Mouse (Mus musculus) left cerebral cortex, postnatal 10 days (tissue): ENCODE data around the gene Fads3. TPM values are rescaled to one million over a fixed set of nuclear protein-coding genes. Genes with fewer than 3 reads are reported as not detected.

Experiments
- DNase-seq, 2 experiments: peaks; one replicate each; pipeline ENCODE4 v3.0.0; 2021 to 2022; ENCODE audit warnings: low spot score in 2 of 2, mixed read lengths in 1 of 2; ENCODE audit errors: extremely low spot score in 1 of 2
- intact Hi-C: fragments of 180-260 bp; cut with DNase I; formaldehyde crosslinking; loops from one replicate; pipeline ENCODE4 v1.15.1; 2025
- total RNA-seq, 2 experiments: library from RNA; stranded (reverse); gene quantifications; 2 replicates each; pipeline ENCODE4 v1.2.3; 2021

The Fads3 gene
- total RNA-seq, 2 experiments from 2014 or later, result 49.0 to 49.5 TPM

DNA sequence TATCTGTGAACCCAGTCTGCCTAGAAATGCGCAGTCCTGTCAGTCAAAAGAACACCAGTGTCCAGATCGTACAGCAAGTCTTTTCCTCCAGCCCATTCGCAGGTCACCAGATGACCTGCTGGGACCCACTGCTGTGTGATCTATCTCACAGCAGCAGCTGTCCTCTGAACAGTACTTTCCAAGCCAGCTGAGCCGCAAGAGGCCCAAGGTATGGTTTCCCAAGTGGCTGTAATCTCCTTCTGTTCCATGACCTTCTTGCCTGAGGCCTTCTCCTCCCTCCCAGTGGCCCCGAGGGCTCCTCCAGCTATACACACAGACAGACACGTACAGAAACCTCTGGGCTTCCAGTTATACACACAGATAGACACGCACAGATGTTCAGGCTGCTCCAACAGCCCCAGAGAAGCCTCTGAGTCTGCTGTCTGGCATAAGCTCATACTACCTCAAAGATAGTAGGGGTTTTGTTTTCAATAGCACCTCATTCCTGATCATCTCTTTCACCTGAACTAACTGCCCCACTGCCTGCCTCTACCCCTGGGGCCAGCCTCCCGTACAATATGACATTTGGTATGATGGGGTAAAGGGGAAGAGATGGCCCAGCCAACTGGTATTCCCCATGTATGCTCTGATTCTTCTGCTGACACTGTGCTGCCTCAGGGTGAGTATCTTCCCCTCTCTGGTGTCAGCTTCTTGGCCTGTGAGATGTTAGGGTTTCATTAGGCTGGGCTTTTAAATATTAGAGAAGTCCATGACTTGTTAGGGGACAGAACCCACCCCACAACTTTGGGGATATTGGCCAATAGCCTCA lies 19.6 kb downstream of the Fads3 start:
- no peak for DNase-seq
- intact Hi-C loops, result no loop called here

DNA sequence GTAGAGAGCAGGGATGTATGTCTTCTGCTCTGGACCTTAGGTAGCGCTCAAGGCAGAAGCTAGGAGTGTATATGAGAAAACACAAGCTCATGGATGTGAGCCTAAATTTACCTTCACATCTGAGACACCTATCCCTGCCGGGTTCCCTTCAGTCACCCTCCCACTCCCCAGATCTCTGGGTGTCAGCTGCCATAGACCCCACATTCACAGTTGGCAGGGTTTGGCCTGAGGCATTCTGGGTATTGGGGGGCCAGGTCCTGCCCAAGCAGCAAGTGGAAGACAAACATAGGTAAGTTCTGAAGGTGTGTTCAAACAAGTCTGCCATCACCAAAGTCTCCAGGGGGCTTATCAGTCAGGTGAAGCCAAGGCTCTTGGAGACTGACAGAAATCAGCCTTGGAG lies 20.3 kb downstream of the Fads3 start:
- intact Hi-C loops, result no loop called here
- DNase-seq, result no peak

DNA sequence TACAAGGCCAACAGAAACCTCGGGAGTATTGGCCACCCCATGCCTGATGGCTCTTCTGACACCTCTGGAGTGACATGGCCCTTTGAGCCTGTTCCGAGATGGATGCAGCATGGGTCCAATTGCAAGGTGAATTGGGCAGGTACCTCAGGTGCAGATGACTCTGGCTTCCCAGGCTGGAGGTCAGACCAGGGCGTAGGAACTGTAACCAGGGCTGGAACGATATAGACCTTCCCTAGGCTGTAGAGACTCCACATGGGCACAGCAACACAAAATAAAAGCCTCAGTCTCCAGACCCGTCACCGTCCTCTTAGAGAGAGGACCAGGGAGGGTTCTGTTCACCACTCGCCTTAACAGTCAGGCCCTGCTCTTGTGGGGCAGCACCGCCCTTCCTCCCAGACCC lies 20.9 kb downstream of the Fads3 start:
- intact Hi-C loops, result no loop called here
- DNase-seq, result no peak

DNA sequence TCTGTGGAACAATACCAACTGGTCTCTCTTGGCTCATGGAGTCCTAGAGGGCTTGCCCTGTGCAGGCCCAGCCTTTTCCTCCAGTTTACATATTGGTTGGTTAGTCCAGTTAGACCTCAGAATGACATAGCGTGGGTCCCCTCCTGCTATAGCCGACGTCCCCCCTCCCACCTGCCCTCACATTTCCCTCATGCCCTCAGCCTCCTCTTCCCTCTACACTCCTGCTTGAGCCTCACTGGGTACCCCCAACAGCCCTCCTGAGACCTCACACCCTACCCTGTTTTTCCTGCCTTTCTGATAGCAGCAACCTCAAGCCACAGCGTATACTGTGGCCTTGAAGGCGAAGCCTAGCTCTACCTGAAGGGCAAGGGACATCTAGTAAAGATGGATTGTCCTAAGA lies 21.5 kb downstream of the Fads3 start:
- intact Hi-C loops, result no loop called here
- no peak for DNase-seq

DNA sequence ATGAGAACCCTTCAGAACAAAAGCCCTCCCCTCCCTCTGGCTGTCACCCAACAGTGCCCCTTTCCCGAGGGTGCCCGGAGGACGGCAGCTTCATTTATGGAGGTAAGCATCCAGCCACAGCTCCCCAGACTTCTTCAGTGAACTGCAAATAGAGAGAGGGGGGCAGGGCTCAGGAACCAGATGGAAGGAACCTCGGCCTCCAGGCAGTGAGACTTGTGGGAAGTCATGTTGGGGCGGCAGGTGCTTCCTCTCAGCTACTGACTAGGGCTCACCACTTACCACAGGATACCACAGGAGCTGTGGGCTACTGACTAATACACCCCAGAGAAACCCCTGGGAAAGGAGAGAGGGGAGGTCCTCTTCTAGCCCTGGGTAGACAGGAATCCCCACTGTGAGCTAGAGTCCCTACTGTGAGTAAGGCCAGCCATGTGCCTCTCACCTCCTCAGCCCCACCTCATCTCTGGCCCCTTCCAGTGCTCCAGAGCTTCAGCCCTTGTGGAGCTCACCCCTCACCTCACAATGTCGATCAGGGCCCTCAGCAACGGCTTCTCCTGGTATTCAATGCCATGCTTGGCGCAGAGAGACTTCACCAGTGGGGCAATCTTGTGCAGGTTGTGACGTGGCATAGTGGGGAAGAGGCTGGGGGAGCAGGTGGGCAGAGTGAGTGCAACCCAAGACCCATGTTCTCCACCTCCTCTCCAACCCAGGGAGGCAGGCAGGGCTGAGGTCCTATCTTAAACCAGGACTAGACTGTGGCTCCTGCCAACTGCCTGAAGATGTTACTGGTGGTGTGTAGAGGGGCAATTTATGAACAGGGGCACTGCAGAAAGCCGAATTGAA lies 23.0 kb downstream of the Fads3 start:
- DNase-seq, result peak in 1 of 2 experiments; percentile 57
- intact Hi-C loops, result no loop called here

DNA sequence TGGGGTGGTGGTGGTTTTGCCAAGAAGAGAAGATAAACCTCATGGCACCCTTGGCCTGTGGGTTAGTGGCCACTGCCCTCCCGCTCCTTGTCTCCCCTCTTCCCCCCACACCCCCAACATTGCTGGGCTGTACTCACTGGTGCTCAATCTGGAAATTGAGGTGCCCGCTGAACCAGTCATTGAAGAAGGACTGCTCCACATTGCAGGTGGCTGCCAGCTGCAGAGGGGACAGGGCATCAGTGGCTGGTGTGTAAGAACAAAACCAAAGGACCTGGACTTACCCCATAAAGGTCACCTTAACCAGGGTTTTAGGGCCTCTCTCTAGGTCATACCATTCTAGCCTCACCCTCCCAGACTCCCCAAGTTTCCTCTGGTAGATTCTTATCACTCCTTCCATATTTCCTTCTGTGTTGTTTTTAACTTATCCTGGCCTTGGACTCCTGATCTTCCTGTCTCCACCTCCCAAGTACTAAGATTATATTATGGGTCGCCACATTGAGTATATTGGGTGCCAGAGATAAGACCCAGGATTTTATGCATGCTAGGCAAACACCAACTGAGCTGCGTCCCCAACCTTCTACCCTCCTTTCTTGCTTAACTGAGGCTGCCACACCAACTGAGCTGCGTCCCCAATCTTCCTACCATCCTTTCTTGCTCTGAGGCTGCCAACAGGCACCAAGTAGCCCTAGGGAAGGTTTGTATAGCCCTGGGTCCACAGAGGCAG lies 24.3 kb downstream of the Fads3 start:
- intact Hi-C loops, result no loop called here
- no peak for DNase-seq

DNA sequence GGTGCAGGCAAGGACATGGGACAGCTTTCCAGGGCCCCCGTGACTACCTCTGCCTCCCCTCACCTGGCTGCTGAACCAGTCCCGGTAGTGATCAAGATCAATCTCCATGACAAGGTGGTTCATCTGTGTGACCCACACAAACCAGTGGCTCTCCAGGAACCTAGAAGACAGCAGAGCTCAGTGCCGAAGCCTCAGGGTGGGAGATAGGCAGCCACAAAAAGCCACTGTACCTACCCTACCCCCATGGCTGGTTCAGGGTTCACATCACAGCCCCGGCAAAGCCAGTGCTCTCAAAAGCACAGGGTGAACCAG lies 24.8 kb downstream of the Fads3 start:
- intact Hi-C loops, result no loop called here
- DNase-seq, result no peak

DNA sequence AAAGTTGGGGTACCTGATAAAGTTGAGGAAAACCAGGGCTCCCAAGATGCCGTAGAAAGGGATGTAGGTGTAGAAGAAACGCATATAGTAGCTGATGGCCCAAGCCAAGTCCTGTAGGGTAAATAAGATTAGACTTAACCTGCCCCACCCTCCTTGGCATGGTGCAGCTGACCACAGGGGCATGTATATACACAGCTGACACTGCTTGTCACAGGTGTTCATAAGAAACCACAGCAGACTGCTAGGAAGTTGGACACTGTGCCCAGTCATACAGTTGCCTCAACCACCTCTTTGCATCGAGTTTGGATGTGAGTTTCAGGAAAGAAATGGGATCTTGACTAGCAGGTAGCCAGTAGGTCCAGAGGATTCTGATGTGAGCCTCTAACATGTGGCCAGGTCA lies 25.1 kb downstream of the Fads3 start:
- intact Hi-C loops, result no loop called here

DNA sequence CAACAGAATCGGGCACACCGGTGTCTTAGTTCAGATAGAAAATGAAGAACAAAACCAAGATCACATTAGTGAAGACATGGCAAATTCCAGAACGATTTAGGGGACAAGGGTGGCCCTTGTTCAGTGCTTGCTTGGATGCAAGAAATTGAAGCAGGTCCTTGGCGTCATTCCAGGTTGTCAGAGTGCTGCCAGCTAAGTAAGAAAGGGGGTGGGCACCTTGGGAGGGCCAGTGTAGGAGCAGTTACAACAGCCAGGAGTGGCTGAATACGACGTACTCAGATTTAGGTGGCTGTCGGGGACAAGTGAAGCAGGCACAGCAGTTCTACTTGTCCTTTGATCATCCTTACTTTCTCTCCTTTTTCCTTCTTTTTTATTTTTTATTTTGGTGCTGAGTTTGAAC lies 26.3 kb downstream of the Fads3 start:
- DNase-seq, result peak; percentile 50 to 56

More for the DNA sequence above, 25.1 kb downstream of the Fads3 start:
- DNase-seq, result no peak

DNA sequence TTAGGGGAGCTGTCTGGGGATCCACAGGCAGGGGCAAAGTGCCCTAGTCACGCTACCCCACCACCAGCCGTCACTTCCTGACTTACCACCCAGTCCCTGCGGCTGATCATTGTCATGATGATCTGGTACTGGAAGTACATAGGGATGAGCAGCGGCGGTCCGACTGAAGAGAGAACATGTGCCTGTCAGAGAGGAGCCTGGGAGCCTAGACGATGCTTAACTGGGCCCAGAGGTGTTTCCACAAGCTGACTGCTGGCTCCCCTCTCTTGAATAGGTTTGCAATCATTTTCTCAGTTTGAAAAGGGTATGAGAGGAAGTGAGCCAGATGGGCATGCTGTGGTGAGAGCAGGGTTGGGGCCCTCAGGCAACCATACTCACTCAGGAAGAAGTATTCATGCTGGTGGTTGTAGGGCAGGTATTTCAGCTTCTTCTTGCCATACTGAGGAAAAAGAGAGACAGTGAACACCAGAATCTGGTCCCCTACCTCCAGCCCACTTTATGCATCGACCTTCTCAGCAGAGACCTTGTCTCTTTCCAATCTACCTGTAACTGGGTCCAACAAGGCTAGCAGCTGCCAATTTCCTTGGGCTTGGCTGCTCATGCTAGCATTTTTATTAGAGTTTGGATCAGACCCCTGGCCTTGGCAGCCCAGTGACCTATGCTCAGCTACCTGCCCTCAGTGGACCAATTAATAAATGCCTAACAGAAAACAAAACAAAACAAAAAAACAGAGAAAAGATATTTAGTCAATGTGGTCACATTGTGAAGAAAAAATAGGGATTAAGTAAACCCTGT lies 29.0 kb downstream of the Fads3 start:
- intact Hi-C loops, result no loop called here
- DNase-seq, result no peak

More for the DNA sequence above, 26.3 kb downstream of the Fads3 start:
- intact Hi-C loops, result no loop called here

DNA sequence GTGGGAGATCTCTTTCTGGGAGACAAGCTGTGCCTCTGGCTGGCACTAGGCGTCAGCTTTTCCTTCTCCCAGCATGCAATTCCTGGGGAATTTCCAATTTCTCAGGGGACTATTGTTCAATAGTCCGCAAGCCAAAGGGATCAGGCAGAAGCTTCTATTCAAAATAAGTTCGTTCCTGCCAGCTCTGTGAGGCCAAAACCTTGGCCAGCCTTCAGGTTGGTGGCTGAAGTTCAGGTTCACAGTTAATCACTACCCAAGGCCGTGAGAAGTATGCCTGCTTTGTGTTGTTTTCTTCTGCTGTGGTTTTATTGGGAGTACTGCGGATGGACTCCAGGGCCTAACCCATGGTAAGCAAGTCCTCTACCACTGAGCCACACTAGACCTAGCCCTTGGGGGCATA lies 29.8 kb downstream of the Fads3 start:
- intact Hi-C loops, result no loop called here
- peak in 1 of 2 experiments; percentile 65 for DNase-seq

DNA sequence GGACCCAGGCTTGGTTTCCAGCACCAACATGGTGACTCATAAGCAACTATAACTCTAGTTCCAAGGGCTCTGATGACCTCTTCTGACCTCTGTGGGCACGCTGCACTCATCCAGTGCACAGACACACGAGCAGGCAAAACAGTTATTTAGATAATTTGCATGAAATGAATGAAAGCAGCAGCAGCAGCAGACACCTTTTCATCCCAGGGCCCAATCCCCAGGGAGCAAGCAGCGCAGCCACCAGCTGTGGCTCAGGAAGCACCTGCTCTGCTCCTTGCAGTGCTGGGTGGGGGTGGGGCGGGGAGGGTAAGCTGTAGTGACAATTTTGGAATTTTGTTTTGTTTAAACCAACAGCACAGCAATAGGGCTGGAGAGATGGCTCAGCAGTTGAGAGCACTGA lies 30.5 kb downstream of the Fads3 start:
- DNase-seq, result no peak
- intact Hi-C loops, result no loop called here

DNA sequence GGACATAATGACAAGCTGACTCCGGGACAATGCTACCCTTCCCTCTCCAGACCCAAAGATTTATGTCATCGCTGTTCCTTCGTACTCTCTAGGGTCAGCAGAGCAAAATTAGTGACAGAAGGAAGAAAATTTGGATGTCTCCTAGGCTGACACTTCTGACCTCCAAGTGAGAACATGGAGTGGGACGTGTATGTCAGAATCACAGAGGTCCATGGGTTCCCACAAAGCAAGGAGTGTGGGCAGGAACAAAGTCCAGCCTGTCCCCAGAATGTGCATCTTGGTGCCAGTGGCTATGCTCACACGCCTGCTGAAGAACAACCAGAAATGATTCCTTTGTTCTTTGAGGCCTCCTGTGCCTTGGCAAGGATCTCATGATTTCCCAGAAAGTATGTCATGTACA lies 31.8 kb downstream of the Fads3 start:
- intact Hi-C loops, result no loop called here
- no peak for DNase-seq

DNA sequence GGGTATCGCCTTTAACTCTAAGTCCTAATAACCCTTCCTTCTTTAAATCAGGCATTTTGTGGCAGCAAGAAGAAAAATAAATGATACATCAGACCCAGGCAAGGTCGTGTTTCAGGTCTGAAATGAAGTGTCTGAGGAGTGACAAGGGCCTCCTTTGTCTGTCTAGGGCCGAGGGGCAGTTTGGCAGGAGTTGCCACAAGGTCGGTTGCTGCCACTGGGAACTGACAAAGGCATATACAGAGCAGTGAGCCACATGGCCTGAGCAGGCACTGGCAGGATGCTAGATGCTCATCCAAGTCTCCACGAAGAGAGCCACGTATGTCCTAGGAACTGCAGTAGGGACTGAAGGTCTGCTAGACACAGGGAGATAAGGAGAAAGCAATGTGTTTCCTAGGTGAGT lies 37.0 kb downstream of the Fads3 start:
- intact Hi-C loops, result loop anchor here (5.0 kb wide), 1 partner anchor 114 kb away; no protein-coding TSS in a partner anchor
- DNase-seq, result no peak

DNA sequence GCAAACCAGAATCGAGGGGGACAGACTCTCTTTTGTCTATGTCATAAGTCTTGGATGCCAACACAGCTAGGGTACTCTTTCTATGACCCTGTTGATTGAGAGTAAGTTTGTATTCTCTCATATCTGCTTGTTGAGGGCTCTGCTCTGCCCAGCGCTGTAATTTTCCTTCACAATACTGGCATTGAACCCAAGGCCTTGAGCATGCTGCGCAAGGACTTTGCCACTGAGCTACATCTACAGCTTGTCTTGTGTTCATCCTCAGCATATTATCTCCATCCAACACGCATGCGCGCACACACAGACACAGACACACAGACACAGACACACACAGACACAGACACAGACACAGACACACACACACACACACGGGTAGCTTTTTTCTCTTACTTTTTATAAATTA lies 39.0 kb downstream of the Fads3 start:
- no peak for DNase-seq
- intact Hi-C loops, result no loop called here

DNA sequence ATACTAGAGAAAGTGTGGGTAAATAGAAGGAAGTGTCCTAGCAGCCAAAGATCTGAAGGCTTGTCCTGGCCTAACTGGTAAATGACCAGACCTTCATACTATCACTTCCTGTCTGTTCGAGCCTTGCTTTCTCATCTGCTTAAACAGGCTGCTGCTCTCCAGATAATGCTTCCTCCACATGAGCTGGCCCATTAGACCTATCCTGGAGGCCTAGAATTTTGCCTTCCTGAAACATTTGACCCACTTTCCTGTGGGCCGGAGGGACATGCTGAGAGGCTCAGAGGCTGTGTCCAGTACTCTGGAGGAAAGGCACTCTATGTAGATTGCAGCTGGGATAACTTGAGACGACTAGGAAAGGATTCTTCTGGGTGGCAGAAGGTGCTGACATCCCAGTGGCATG lies 40.7 kb downstream of the Fads3 start:
- intact Hi-C loops, result no loop called here
- no peak for DNase-seq

DNA sequence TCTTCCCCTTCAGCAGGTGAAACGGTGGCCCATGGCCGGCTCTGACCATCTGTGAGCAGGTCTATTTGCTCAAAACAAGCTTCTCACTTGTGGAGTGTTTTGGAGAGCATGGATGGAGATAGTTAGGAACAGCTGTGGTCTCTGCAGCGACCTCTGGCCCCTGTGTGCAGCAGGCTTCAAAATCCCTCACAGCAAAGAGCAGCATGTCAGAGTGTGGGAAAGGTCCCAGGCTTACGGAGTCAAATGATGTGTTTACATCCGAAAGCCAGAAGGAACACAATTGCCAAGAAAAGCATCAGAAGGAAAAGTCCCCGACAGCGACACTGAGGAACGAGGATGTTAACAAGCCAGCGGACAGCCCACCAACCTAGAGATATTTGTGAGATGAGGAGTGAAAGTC lies 44.1 kb downstream of the Fads3 start:
- intact Hi-C loops, result no loop called here
- DNase-seq, result peak in 1 of 2 experiments; percentile 58

DNA sequence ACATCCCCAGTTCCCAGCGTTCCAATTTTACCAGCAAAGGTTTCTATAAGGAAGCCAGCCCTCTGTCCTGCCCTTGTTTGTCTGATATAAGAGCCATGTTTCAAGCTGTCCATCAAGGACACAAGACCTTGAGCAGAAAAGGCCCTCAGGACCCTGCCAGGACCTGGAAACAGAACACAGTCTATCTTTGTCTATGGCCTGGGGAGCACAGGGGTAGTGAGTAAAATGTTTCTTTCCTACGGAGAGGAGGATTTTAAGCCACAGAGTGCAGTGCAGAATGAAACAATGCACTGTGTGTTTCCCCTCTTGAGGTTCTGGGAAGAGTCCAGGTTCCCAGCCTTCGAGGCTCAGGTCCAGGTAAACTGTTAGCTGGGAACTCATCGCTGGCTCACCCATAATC lies 45.6 kb downstream of the Fads3 start:
- DNase-seq, result no peak
- intact Hi-C loops, result no loop called here

DNA sequence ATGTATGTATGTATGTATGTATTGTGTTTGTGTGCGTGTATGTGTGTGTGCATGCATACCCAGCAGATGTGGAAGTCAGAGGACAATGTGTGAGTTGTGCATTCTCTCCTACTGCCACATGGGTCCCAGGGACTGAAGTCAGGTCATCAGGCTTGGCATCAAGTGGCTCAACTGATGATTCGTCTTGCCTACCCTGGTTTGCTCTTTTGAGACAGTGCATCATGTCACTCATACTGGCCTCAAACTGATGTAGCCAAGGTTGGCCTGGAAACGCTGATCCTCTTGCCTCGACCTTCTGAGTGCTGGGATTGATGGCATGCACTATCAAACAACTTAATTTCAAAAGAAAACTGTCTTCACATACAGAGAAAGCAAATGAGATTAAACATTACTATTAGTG lies 52.5 kb downstream of the Fads3 start:
- intact Hi-C loops, result no loop called here
- DNase-seq, result no peak
